Mouse (Mus musculus) layer of hippocampus, adult 18-20 months (tissue): Measurements from ENCODE around the gene Gm6871. TPM values are rescaled to one million over a fixed set of nuclear protein-coding genes. Genes with fewer than 3 reads are reported as not detected.
"Not testable (repeated sequence)": the region's sequence is repeated elsewhere in the genome, so short reads cannot be mapped to it uniquely, and the experiment has no call there.

ENCODE experiments used
- DNase-seq, 2 experiments: peaks; one replicate each; pipeline ENCODE4 v3.0.0; 2022; ENCODE audit warnings: low spot score in 2 of 2
- long read RNA-seq: library from polyadenylated mRNA; stranded (forward); transcript quantifications from one replicate; pipeline ENCODE4 v2.0.0, GENCODE M21; 2021
- total RNA-seq, 2 experiments: library from RNA; stranded (reverse); gene quantifications; 2 replicates each; pipeline ENCODE4 v1.2.3; 2021

The Gm6871 gene
- not detected for total RNA-seq
- long read RNA-seq: 0 reads

- not testable (repeated sequence) for DNase-seq
Measured at GRCm38 (mm10) chr7:41573562-41573961, at the start of gene Gm6871. Gene Gm6871 (minus strand): TSS chr7:41573662.

DNA sequence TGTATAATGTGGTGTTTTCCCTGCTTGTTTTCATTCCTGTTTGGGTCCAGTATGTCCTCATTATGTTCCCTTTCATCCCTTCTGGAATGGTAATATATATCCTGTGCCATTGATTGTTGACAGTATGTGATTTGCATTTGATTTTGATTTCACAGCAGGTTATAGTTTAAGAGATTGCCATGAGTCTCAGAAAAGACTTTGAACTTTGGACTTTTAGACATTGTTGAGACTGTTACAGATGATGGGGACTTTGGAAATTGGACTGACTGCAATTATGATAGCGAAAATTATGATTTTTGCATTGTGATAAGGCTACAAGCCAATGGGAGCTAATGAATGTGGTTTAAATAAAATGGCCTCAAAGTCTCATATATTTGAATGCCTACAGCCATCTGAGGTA lies 42.8 kb upstream of the Gm6871 start:
- DNase-seq: not testable (repeated sequence)

GRCm38 (mm10) chr7:41611654-41612053 lies 38.2 kb upstream of the Gm6871 start:
- DNase-seq: no peak

DNA sequence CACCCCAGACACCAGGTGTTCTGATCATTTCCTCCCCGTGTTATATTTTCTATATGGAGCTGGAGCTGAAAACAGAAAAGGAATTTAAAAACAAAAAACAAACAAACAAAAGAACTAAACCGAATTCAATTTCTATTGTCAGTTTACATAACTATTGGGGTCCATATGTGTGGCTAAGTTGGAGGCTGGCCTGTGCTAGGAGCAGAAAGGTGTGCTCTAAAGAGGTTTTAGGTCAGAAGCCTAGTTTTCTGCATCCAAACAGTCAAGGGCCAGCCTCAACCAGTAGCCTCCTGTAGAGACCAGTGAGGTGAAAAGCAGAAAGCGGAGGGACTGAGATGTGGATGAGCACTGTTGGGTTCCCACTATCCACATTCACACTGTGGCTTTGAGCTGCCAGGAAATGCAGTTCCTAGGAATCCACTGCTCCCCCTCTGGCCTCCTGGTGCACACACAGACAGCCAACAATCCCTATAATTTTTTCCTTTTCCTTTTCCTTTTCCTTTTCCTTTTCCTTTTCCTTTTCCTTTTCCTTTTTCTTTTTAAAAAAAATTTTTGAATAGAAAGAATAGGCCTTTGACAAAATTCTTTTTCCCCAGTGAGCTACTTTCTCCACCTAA lies 26.6 kb upstream of the Gm6871 start:
- peak in 1 of 2 experiments; percentile 19 for DNase-seq

- peak; percentile 86 to 96 for DNase-seq
Measured at GRCm38 (mm10) chr7:41599034-41599813, 25.8 kb upstream of the Gm6871 start, which contains the start of gene 2610021A01Rik. Gene 2610021A01Rik (plus strand): TSS chr7:41599230.

- no peak for DNase-seq
Measured at GRCm38 (mm10) chr7:41598615-41599014, 25.2 kb upstream of the Gm6871 start.

DNA sequence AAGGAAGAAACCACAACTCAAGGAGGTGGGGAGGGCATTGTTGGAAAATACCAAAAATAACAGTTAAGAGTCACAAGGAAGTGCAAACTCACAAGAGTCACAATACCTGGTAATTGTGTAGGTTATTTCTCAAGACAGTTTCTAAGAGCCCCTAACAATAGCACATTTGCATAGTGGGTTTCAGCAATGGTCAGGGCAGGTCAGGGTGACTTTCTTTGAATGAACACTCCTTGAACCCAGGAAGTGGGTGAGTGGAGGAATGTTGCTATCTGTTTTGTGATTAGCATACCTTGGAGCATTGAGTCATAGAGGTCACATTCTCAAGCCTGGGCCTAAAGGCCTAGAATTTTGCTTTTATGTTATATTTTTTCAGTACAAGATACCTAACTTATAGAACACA lies 14.4 kb upstream of the Gm6871 start:
- not testable (repeated sequence) for DNase-seq

DNA sequence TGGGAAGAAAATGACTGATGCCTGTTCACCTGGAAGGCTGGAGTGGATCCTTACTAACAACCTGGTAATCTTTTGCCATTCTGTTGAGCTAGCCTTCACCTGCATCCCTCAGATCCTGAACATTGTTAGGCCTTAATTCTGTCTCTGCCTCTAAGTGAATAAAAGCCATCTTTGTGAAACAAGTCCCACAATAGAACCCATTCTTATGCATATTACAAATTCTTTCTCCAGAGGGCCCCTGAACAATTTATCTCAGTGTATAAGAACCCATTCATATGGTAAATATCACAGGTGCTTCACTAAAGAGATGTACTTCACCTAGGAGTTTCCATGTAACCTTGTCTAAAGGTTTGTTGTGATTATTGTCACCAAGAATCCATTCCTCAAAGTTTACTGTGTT lies 8.6 kb upstream of the Gm6871 start:
- DNase-seq: no peak

GRCm38 (mm10) chr7:41577956-41578355 lies 4.5 kb upstream of the Gm6871 start:
- no peak for DNase-seq

DNA sequence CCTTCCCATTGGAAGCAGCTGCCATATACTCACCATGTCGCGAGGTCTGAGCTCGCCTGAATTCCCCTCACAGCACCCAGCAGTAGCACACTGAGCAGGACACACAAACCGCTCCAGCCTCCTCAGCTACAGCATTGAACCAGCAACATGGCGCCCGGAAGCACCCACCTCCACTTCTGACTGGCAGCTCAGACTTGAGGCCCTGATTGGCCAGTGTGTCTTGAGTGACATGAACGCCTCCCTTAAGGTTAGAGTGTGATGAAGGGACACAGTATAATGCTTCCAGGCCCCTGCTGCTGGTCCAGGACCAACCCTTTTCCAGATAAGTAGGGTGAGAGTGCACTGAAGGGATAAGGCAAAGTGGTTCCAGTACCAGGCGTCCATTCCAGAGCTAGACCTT lies 12.8 kb downstream of the Gm6871 start:
- DNase-seq: no peak

DNA sequence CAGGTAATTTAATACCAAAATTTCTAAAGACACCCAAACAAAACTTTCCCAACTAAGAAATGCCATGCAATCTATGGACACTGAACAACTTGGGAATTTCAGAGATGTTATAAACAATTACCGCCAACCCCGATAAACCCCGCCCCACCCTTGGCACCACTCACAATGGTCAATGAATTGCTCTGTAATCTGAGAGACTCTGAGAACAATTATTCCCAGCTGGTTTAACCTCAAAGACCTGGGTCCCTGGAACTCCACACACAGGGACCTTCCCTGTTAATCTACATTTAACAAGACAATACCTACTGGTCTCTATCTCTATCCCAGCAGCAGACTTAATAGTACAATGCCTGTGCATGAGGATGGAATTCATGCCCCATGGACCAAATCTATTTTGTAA lies 60.8 kb downstream of the Gm6871 start:
- no peak for DNase-seq

DNA sequence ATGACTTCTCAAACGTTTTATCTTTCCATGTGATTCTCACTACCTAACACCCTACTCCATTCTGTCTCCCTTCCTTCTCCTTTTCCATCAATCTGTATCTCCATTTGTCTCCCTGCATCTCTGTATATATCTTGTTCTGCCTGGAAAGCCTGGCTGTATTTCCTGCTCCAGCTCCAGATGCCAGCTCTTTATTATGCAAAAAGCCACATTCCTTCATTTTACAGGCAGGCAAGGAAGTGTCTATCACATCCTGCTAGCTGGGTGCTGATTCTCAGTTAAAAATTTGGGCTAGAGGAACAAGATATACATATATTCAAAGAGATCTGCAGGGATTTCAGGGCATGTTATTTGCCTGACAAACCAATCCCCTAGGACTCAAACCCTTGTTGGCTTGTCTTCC lies 61.3 kb downstream of the Gm6871 start:
- no peak for DNase-seq

GRCm38 (mm10) chr7:41502402-41502801 lies 71.1 kb downstream of the Gm6871 start:
- DNase-seq: no peak

DNA sequence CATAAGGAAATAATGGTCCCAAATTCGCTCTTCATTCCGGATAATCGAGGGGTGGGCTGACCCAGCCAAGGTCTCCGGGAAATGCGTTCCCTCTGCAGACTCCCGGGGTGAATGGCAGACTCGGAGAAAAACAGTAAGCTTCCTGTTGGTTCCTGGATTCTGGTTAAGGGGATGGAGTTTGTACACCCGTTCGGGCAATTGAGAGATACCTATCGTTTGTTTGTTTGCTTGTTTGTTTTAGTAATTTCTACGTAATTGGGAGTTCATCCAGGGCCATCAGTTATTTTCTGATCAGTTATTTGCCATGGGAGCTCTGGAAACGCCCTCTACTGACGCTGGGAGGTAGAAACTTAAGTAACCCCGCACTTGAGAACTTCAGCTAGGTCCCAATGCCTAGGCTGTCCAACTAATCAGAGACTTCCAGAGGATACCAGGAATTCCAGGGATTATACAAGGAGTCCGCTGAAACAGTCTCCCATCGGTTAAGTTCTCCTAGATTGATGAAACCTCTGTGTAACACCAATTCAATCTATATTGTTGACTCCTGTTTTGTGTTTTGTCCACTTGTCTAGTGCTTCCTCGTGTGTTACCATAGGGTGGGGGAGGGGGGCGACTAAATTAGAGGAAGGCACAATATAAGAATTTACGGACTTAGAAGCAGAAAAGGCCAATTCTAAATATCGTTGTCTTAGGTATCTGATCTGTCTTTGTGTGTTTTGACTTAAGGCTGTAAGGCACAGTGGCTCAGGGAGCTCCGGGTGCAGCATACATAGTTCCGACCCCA lies 73.1 kb downstream of the Gm6871 start:
- peak; percentile 39 to 87 for DNase-seq

DNA sequence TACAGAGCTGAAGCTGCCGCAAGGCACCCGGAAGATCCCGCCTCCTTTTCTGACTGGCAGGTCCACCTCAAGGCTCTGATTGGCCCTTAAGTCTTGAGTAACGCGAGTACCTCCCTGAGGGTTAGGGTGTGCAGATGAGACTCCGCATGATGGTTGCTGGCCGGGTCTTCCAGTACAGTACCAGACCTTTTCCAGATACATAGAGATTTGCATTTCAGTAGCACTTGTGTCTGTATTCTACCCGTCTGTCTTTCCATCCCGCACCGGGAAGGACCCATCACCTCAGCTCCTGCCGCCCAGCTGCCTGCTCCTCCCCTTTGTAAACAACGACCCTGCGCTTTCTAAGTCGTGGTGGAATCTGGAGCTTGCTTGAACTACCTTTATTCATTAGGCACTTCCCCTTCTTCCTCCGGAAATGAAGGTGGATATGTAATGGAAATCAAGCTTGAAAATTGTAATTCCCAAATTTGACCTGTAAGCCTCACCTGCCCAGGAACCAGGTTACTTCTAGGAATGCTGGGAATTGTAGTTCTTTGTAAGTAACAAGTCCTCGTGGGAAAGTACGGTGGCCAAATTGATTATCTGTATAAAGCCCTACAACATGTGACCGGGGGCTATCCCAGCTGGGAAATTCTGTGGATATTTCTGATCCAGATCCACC lies 73.9 kb downstream of the Gm6871 start, which contains the start of the genes Gm20449 and AW146154:
Gene Gm20449 (minus strand): TSS at position 29 of the 661 bp plus-strand sequence.
Gene AW146154 (minus strand): TSS at position 502 of the 661 bp plus-strand sequence.
- peak; percentile 98 to 100 for DNase-seq

- not testable (repeated sequence) for DNase-seq
Measured at GRCm38 (mm10) chr7:41499018-41499388, 74.5 kb downstream of the Gm6871 start.

DNA sequence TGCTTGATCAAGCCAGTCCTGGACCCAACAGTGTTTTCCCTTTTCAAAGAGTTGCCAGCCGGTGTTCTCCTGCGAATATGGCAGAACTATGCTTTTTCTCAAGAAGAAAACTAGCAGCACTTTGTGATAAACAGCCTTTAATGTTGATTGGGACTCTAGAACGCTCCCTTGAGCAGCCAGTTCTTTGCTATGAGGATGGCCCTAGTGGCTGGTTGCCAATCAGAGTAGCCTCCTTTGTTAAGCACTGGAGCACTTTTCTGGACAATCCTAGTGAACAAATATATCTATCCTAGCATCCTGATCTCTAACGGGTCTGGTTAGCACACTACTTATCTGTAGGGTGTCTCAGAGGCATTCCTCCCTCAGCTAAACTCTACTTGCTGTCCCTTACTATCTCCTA lies 75.0 kb downstream of the Gm6871 start:
- DNase-seq: not testable (repeated sequence)

DNA sequence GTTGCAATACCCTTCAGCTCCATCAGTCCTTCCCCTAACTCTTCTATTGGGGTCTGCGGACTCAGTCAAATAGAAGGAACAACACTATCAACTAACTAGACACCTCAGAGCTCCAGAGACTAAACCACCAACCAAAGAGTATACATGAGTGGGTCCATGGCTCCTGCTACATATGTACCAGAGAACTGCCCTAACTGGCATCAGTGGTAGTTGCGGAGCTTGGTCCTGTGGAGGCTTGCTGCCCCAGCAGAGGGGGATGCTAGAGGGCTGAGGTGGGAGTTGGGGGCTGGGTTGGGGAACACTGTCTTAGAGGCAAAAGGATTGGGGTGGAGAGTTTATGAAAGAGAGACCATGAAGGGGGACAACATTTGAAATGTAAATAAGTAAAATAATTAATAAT lies 75.6 kb downstream of the Gm6871 start:
- no peak for DNase-seq
